ENCODE assay signal across 24 mouse cellular contexts in the genomic region with DNA sequence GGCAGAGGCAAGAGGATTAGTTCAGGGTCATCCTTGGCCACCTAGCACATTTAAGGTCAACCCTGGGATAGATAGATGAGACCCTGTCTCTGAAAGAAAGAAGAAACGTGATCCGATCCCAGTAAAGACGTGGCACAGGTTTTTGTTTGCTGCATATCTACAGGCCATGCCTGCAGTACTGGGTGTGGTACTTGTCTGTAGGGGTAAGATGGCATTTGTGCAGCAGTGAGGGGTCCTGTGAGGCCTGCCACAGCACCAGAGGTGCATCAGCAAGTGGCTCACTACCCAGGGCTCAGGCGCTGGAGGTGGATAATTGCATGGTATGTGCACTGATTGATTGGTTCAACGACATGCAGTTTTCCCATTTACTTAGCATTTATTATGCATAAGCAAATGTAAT. TPM values are rescaled to one million over a fixed set of nuclear protein-coding genes. Genes with fewer than 3 reads are reported as not detected.
A peak's percentile ranks its signal among the peaks of the same experiment; 100 is the strongest.
DNase-seq lines count a peak whose midpoint lies in the region; ATAC-seq lines count a peak whose summit lies in the region.
"Had no signal": no experiment of that assay in that cellular context is flagged by ENCODE, and none has a peak within 500 bp of the region (broad histone marks: within the 10 kb centered on the region; RNA-seq: fewer than 3 reads in every experiment).

No protein-coding gene starts in this region.

- H3K27ac ChIP-seq in liver, embryonic 12.5 days, result peak overlapping the region; percentile 93
- peak overlapping the region; percentile 97 for H3K27ac ChIP-seq in liver, embryonic 16.5 days (ENCODE audit: low read length)
- H3K27ac ChIP-seq: embryonic facial prominence, embryonic 12.5 days; forebrain, embryonic 13.5 days; gastrocnemius, adult 2 months; heart, embryonic 10.5 days; hindbrain, embryonic 12.5 days; hindbrain, postnatal 0 days had no signal

- 55% methylated on average over 5 of the region's 5 CpGs for WGBS in liver, embryonic 12.5 days (ENCODE audit: insufficient replicate concordance)
- WGBS in liver, embryonic 16.5 days (ENCODE audit: insufficient replicate concordance), result 45% methylated on average over 5 of the region's 5 CpGs

- peaks cover 88% of the 10 kb centered on the region for H3K4me1 ChIP-seq in liver, embryonic 12.5 days
- peaks cover 63% of the 10 kb centered on the region for H3K4me1 ChIP-seq in liver, embryonic 16.5 days (ENCODE audit: control insufficient read depth, low read depth, low read length)
- H3K4me1 ChIP-seq: embryonic facial prominence, embryonic 12.5 days; forebrain, embryonic 13.5 days; hindbrain, embryonic 12.5 days had no signal

- no peak overlapping the region for H3K9ac ChIP-seq in liver, embryonic 12.5 days
- H3K9ac ChIP-seq in liver, embryonic 16.5 days (ENCODE audit: low read depth, low read length), result peak overlapping the region; percentile 41
- H3K9ac ChIP-seq: embryonic facial prominence, embryonic 12.5 days; forebrain, embryonic 13.5 days; forebrain, postnatal 0 days; hindbrain, embryonic 12.5 days had no signal

- peak overlapping the region; percentile 16 for H3K4me2 ChIP-seq in liver, embryonic 12.5 days
- H3K4me2 ChIP-seq in liver, embryonic 16.5 days (ENCODE audit: low read depth, low read length), result peak overlapping the region; percentile 33
- H3K4me2 ChIP-seq: embryonic facial prominence, embryonic 12.5 days; forebrain, embryonic 13.5 days; hindbrain, embryonic 12.5 days had no signal

- DNase-seq in spleen, adult 12 weeks (ENCODE audit: low spot score), result peak; percentile 23
- no peak for DNase-seq in spleen, postnatal 10 days (ENCODE audit: low spot score in 2 of 2)
- DNase-seq in embryo, embryonic 11 days, result no peak
- no peak for DNase-seq in heart, adult 8-10 months (ENCODE audit: low spot score)
- no peak for DNase-seq in lung, adult 18-20 months
- DNase-seq: adrenal gland, adult 8-10 months; adrenal gland, postnatal 36 days; B cell, adult 2 months; cerebellum, adult 2 months; cerebellum, postnatal 14 days; forebrain, postnatal 0 days; gastrocnemius, adult 2 months; gastrocnemius, postnatal 25 days; heart, postnatal 10 days; heart, postnatal 4 days had no signal

- no peaks in the 10 kb centered on the region for H3K27me3 ChIP-seq in liver, embryonic 12.5 days (replicated peaks)
- H3K27me3 ChIP-seq in liver, embryonic 16.5 days (ENCODE audit: control insufficient read depth, insufficient read depth, low read depth, low read length), result no peaks in the 10 kb centered on the region
- H3K27me3 ChIP-seq: embryonic facial prominence, embryonic 12.5 days; forebrain, embryonic 13.5 days; hindbrain, embryonic 12.5 days had no signal

- no peak overlapping the region for H3K4me3 ChIP-seq in liver, embryonic 12.5 days
- H3K4me3 ChIP-seq in liver, embryonic 16.5 days (ENCODE audit: low read depth, low read length), result peak overlapping the region; percentile 24; the same call in 1 of the 2 replicates
- H3K4me3 ChIP-seq: embryonic facial prominence, embryonic 12.5 days; forebrain, embryonic 13.5 days; gastrocnemius, adult 2 months; heart, embryonic 10.5 days; hindbrain, embryonic 12.5 days had no signal

- peak; percentile 76 for ATAC-seq in liver, embryonic 12.5 days
- ATAC-seq in liver, embryonic 16.5 days (ENCODE audit: low read depth), result peak; percentile 67
- ATAC-seq: CD4-positive, CD25-positive, alpha-beta regulatory T cell, adult 4 months; forebrain, embryonic 13.5 days; forebrain, postnatal 0 days; hindbrain, postnatal 0 days had no signal

- 0 out of 2 replicates have a peak, but pooled peaks cover 7% of the 10 kb centered on the region for H3K9me3 ChIP-seq in liver, embryonic 12.5 days (replicated peaks)
- no peaks in the 10 kb centered on the region for H3K9me3 ChIP-seq in liver, embryonic 16.5 days (replicated peaks; ENCODE audit: control insufficient read depth, low read length)
- H3K9me3 ChIP-seq: embryonic facial prominence, embryonic 12.5 days; G1E; heart, embryonic 10.5 days; hindbrain, embryonic 12.5 days had no signal

- peaks cover 68% of the 10 kb centered on the region for H3K36me3 ChIP-seq in liver, embryonic 12.5 days
- H3K36me3 ChIP-seq in liver, embryonic 16.5 days (ENCODE audit: control insufficient read depth, insufficient read depth), result peaks cover 19% of the 10 kb centered on the region

RNA-seq across cellular contexts. Expression of a gene that starts 31.3 kb away (rescaled TPM):
- 131 and 137 TPM in 2 replicates for polyA plus RNA-seq in liver, embryonic 12.5 days (2016; fragmentation: Nextera tagmentation; extraction: Ambion mirVana)
- polyA plus RNA-seq in liver, embryonic 16.5 days (2015; fragmentation: Nextera tagmentation; extraction: Ambion mirVana), result 59.4 and 63.0 TPM in 2 replicates
- total RNA-seq in heart, adult 8-10 months (2022), result 10 to 100 TPM in 2 of 4 experiments, 1 to 10 TPM in 2; 6.5 to 11.8 (median 9.8) TPM

RNA-seq across cellular contexts. Expression of a gene that starts 38.5 kb away (rescaled TPM):
- 14.5 and 15.1 TPM in 2 replicates for polyA plus RNA-seq in liver, embryonic 12.5 days (2016; fragmentation: Nextera tagmentation; extraction: Ambion mirVana)
- polyA plus RNA-seq in liver, embryonic 16.5 days (2015; fragmentation: Nextera tagmentation; extraction: Ambion mirVana), result 19.6 and 22.6 TPM in 2 replicates
- 10 to 100 TPM; 12.0 to 15.6 (median 13.6) TPM for total RNA-seq in heart, adult 8-10 months (2022)

RNA-seq across cellular contexts. Expression of a gene that starts 39.0 kb away (rescaled TPM):
- 20.9 and 23.1 TPM in 2 replicates for polyA plus RNA-seq in liver, embryonic 12.5 days (2016; fragmentation: Nextera tagmentation; extraction: Ambion mirVana)
- 12.6 and 13.2 TPM in 2 replicates for polyA plus RNA-seq in liver, embryonic 16.5 days (2015; fragmentation: Nextera tagmentation; extraction: Ambion mirVana)
- 10 to 100 TPM in 3 of 4 experiments, 1 to 10 TPM in 1; 8.2 to 12.5 (median 11.4) TPM for total RNA-seq in heart, adult 8-10 months (2022)

RNA-seq across cellular contexts. Expression of a gene that starts 45.8 kb away (rescaled TPM):
- polyA plus RNA-seq in liver, embryonic 12.5 days (2016; fragmentation: Nextera tagmentation; extraction: Ambion mirVana), result 11.5 and 13.7 TPM in 2 replicates
- polyA plus RNA-seq in liver, embryonic 16.5 days (2015; fragmentation: Nextera tagmentation; extraction: Ambion mirVana), result 7.8 and 7.9 TPM in 2 replicates
- 1 to 10 TPM; 4.9 to 6.9 (median 5.1) TPM for total RNA-seq in heart, adult 8-10 months (2022)
